In the genomic region with DNA sequence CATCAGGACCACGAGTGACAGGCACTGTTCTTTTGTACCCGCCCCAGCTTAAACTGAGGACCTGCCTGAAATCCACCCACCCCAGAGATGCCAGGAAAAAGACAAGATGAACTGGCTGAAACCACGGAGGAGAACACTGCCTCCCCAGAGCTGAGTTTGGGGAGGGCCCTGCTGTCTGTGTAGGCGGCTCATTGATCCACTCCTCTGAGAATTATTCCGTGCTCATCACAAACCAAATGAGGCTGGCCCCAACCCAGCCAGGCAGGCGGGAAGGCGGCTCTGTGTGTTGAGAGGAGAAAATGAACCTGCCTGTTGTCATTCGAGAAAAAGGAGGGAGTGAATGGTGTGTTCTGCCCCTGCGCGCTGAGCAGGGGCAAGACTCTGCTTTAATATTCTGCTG, we compare ENCODE assay signal across 9 mouse cellular contexts. TPM values are rescaled to one million over a fixed set of nuclear protein-coding genes. Genes with fewer than 3 reads are reported as not detected.
A peak's percentile ranks its signal among the peaks of the same experiment; 100 is the strongest.
DNase-seq lines count a peak whose midpoint lies in the region; ATAC-seq lines count a peak whose summit lies in the region.
"Had no signal": no experiment of that assay in that cellular context is flagged by ENCODE, and none has a peak within 500 bp of the region (broad histone marks: within the 10 kb centered on the region; RNA-seq: fewer than 3 reads in every experiment).

No protein-coding gene starts in this region.

- H3K27me3 ChIP-seq in liver, embryonic 11.5 days (replicated peaks; ENCODE audit: control insufficient read depth, insufficient read depth, low read length), result peaks cover 70% of the 10 kb centered on the region
- H3K27me3 ChIP-seq in liver, embryonic 12.5 days (replicated peaks), result peaks cover 93% of the 10 kb centered on the region
- peaks cover 57% of the 10 kb centered on the region for H3K27me3 ChIP-seq in forebrain, embryonic 13.5 days

- intact Hi-C loops in left cerebral cortex, postnatal 25 days (cut with DNase I), result loop anchor here (5.0 to 10.0 kb wide), 3 partner anchors 317 to 1099 kb away; a partner anchor contains a TSS

- H3K4me2 ChIP-seq in liver, embryonic 11.5 days, result no peak overlapping the region
- H3K4me2 ChIP-seq in liver, embryonic 12.5 days, result no peak overlapping the region
- H3K4me2 ChIP-seq in forebrain, embryonic 13.5 days, result peak overlapping the region; percentile 99

- no peak overlapping the region for H3K4me3 ChIP-seq in liver, embryonic 11.5 days (ENCODE audit: low read depth, low read length)
- no peak overlapping the region for H3K4me3 ChIP-seq in liver, embryonic 12.5 days
- H3K4me3 ChIP-seq in forebrain, embryonic 13.5 days, result peak overlapping the region; percentile 80

- H3K9me3 ChIP-seq in liver, embryonic 11.5 days (ENCODE audit: control insufficient read depth, low read length), result no peaks in the 10 kb centered on the region
- H3K9me3 ChIP-seq in liver, embryonic 12.5 days (replicated peaks), result no peaks in the 10 kb centered on the region
- H3K9me3 ChIP-seq in forebrain, embryonic 13.5 days (replicated peaks), result no peaks in the 10 kb centered on the region

- H3K4me1 ChIP-seq in liver, embryonic 11.5 days (replicated peaks; ENCODE audit: control insufficient read depth, insufficient read depth, low read length), result no peaks in the 10 kb centered on the region
- H3K4me1 ChIP-seq in liver, embryonic 12.5 days, result peaks cover 11% of the 10 kb centered on the region; the same call in 1 of the 2 replicates
- peaks cover 31% of the 10 kb centered on the region for H3K4me1 ChIP-seq in forebrain, embryonic 13.5 days

- peak; percentile 29 for DNase-seq in liver, embryonic 11.5 days (ENCODE audit: low spot score)
- peak; percentile 24 to 39 for DNase-seq in left cerebral cortex, postnatal 25 days (ENCODE audit: low spot score in 2 of 2)
- peak; percentile 32 for DNase-seq in right cerebral cortex, postnatal 4 days
- no peak for DNase-seq in urinary bladder, postnatal 10 days (ENCODE audit: low spot score)
- DNase-seq in gastrocnemius, postnatal 4 days (ENCODE audit: low spot score in 2 of 2), result no peak

- no peak overlapping the region for H3K9ac ChIP-seq in liver, embryonic 11.5 days (ENCODE audit: low read depth, low read length)
- H3K9ac ChIP-seq in liver, embryonic 12.5 days, result no peak overlapping the region
- peak overlapping the region; percentile 90 for H3K9ac ChIP-seq in forebrain, embryonic 13.5 days

- H3K27ac ChIP-seq in liver, embryonic 11.5 days (ENCODE audit: low read depth, low read length), result no peak overlapping the region
- no peak overlapping the region for H3K27ac ChIP-seq in liver, embryonic 12.5 days
- peak overlapping the region; percentile 19; the same call in 1 of the 2 replicates for H3K27ac ChIP-seq in forebrain, embryonic 13.5 days
- H3K27ac ChIP-seq: macrophage had no signal

- no peaks in the 10 kb centered on the region for H3K36me3 ChIP-seq in liver, embryonic 11.5 days (ENCODE audit: control insufficient read depth, insufficient read depth, low read length)
- no peaks in the 10 kb centered on the region for H3K36me3 ChIP-seq in liver, embryonic 12.5 days
- H3K36me3 ChIP-seq in forebrain, embryonic 13.5 days (ENCODE audit: poor library complexity, severe bottlenecking), result no peaks in the 10 kb centered on the region

- ATAC-seq in liver, embryonic 11.5 days (replicated peaks; ENCODE audit: low FRiP score), result no peak
- no peak for ATAC-seq in liver, embryonic 12.5 days
- ATAC-seq in forebrain, embryonic 13.5 days, result no peak
- ATAC-seq in erythroid progenitor cell, adult 5-6 weeks (replicated peaks; ENCODE audit: low FRiP score, poor library complexity, severe bottlenecking), result no peak

- WGBS in liver, embryonic 11.5 days, result 12% methylated on average over 10 of the region's 10 CpGs
- 8% methylated on average over 10 of the region's 10 CpGs for WGBS in liver, embryonic 12.5 days (ENCODE audit: insufficient replicate concordance)
- WGBS in forebrain, embryonic 13.5 days, result 4% methylated on average over 10 of the region's 10 CpGs

RNA-seq across cellular contexts. Expression of a gene that starts 2.8 kb away (rescaled TPM):
- polyA plus RNA-seq in liver, embryonic 11.5 days (2014; fragmentation: Nextera tagmentation; extraction: Ambion mirVana), result 0.69 and 0.70 TPM in 2 replicates
- polyA plus RNA-seq in liver, embryonic 12.5 days (2016; fragmentation: Nextera tagmentation; extraction: Ambion mirVana), result 0.42 and 0.44 TPM in 2 replicates
- polyA plus RNA-seq in forebrain, embryonic 13.5 days (2015; fragmentation: Nextera tagmentation; extraction: Ambion mirVana), result 23.0 and 29.4 TPM in 2 replicates
- 10 to 100 TPM; 31.5 to 36.0 TPM for total RNA-seq in left cerebral cortex, postnatal 25 days (2021)
- total RNA-seq in erythroid progenitor cell, adult 5-6 weeks (2015; ENCODE audit: low replicate concordance), result not detected in 2 replicates
- 0.90 TPM in 1 of 2 replicates, not detected in the other for total RNA-seq in erythroid progenitor cell, adult 5-6 weeks (2017; ENCODE audit: low replicate concordance)
- 1 to 10 TPM; 4.9 to 5.4 TPM for total RNA-seq in gastrocnemius, postnatal 4 days (2021)
- polyA plus RNA-seq: macrophage had no signal

Comparison
In these comparisons a context has a peak if more than half of its experiments do, and no peak if none do; other contexts are left out.
1. DNase-seq: peak in liver, embryonic 11.5 days (single experiment), left cerebral cortex, postnatal 25 days (2 of 2) and right cerebral cortex, postnatal 4 days (single experiment); none in urinary bladder, postnatal 10 days (single experiment) and gastrocnemius, postnatal 4 days (0 of 2).